Mouse (Mus musculus) erythroblast, embryonic 14.5 days (primary cell): ENCODE measurements around the gene Sun2. TPM values are rescaled to one million over a fixed set of nuclear protein-coding genes. Genes with fewer than 3 reads are reported as not detected.

ENCODE experiments used
- H3K27me3 ChIP-seq: 2 replicates; pipeline ENCODE4 v1.6.1; 2012; ENCODE audit warnings: inconsistent platforms; ENCODE audit not compliant: control insufficient read depth
- H3K36me3 ChIP-seq: 2 replicates; pipeline ENCODE4 v1.6.1; 2012; ENCODE audit warnings: mild to moderate bottlenecking, inconsistent platforms; ENCODE audit not compliant: control insufficient read depth
- H3K4me1 ChIP-seq: 2 replicates; pipeline ENCODE4 v1.6.1; 2012; ENCODE audit warnings: inconsistent platforms; ENCODE audit not compliant: control insufficient read depth
- H3K4me3 ChIP-seq: replicated peaks from 2 replicates; pipeline ENCODE3; 2012; ENCODE audit warnings: moderate library complexity, mild to moderate bottlenecking, inconsistent platforms
- H3K9me3 ChIP-seq: 2 replicates; pipeline ENCODE4 v1.6.1; 2012; ENCODE audit warnings: low read length, inconsistent platforms, mixed read lengths; ENCODE audit not compliant: control insufficient read depth
- GATA1 ChIP-seq: IDR thresholded peaks from 2 replicates; pipeline ENCODE4 v1.6.1; 2012; ENCODE audit warnings: low read length, inconsistent platforms, mixed read lengths
- TAL1 ChIP-seq: IDR thresholded peaks from 3 replicates; pipeline ENCODE4 v1.6.1; 2012; ENCODE audit warnings: low read length, inconsistent platforms, mixed read lengths
- polyA plus RNA-seq: library from polyadenylated mRNA; stranded (reverse); fragments of >175 nt; gene quantifications from 2 replicates; pipeline ENCODE4 v1.2.3, GENCODE M21; 2012

Sun2 gene
- polyA plus RNA-seq, 1 experiment = 4.2 TPM

GRCm38 (mm10) chr15:79770629-79771240 lies 28.4 kb upstream of the Sun2 start:
- Histone ChIP-seq H3K27me3 (peaks cover 6% of the 10 kb centered on the region), H3K9me3 (no peaks in the 10 kb centered on the region), H3K4me1 (peaks cover 22% of the 10 kb centered on the region), H3K4me3 (no peak overlapping the region), H3K36me3 (no peaks in the 10 kb centered on the region)
- TF ChIP-seq TAL1 = no peak
- no peak for TF ChIP-seq GATA1

DNA sequence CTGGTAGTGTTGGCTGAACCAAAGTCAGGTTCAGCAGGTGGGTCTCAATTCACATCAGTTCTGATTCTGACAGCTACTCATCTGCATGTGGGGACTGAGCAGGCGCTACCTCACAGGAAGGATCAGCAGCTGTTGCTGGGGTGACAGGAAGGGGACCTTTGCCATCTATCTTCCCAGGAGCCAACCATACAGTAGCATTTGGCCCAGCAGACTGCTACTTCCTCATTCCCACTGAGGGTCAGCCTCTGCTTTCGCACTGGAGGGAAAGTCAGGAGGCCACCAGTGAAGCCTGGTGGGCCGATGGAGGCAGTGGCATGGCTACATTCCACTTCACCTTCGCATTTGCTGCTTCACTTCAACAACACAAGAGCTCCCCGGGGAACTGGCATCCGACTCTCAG lies 26.0 kb upstream of the Sun2 start:
- no peaks in the 10 kb centered on the region; the same call in 1 of the 2 replicates for H3K36me3 ChIP-seq

DNA sequence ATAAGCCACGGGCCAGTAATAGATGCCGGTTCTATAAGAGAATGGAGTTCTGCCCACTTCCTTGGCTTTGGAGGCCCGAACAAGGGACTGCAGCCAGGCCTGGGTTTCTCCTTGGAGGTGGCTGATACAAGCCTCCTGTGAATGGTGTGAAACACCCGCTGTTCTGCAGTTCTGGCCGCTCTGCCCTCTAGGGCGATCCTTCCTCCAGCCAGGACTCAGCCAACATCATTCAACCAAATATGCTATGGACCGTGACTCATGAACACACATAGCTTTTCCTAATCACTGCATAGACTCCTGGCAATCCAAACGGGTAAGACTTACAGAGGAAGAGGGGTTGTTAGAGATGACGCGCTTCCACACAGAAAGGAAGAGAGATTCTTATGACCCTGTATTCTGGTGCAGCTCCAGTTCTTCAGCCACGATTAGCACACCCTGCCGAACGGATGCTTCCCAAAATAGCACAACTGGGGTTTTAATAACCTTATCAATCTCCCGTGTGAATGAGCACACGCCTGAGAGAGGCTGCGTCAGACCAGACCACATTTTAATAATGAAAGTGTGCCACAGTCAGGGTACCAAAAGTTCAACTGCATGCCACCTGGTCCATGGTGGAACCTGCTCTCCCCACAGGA lies 25.1 kb upstream of the Sun2 start:
- no peaks in the 10 kb centered on the region; the same call in 1 of the 2 replicates for H3K36me3 ChIP-seq
- H3K4me1 ChIP-seq = no peaks in the 10 kb centered on the region
- H3K27me3 ChIP-seq = no peaks in the 10 kb centered on the region; the same call in 1 of the 2 replicates

More for the DNA sequence above, 26.0 kb upstream of the Sun2 start:
- Histone ChIP-seq H3K9me3 (no peaks in the 10 kb centered on the region), H3K27me3 (no peaks in the 10 kb centered on the region; the same call in 1 of the 2 replicates), H3K4me3 (no peak overlapping the region), H3K4me1 (peaks cover under 1% of the 10 kb centered on the region)
- TF ChIP-seq GATA1 = no peak
- TF ChIP-seq TAL1 = no peak

GRCm38 (mm10) chr15:79766586-79767071 lies 24.3 kb upstream of the Sun2 start:
- Histone ChIP-seq H3K27me3 (no peaks in the 10 kb centered on the region; the same call in 1 of the 2 replicates), H3K4me3 (no peak overlapping the region), H3K4me1 (no peaks in the 10 kb centered on the region), H3K36me3 (no peaks in the 10 kb centered on the region; the same call in 1 of the 2 replicates), H3K9me3 (no peaks in the 10 kb centered on the region)
- TF ChIP-seq TAL1 (no peak), GATA1 (no peak)

More for the DNA sequence above, 25.1 kb upstream of the Sun2 start:
- TF ChIP-seq GATA1 (no peak), TAL1 (no peak)
- no peak overlapping the region for H3K4me3 ChIP-seq
- H3K9me3 ChIP-seq = no peaks in the 10 kb centered on the region

DNA sequence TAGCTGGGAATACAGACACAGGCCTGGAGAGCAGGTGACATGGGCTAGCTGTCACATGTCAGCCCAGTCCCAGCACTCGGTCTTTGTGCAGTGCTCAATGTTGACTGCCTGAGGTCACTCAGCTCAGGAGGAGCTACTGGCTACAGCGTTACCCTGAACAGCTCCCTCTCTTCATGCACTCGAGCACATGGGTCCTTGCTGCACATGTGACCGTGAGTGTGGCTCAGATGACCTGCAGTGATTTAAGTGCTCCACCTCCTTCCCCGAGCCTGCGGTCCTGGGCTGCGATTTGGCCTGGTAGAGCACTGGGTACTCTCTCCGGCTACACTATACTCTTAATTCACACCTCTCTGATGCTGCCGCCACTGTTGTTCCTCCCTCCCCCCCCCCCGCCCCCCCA lies 23.8 kb upstream of the Sun2 start:
- Histone ChIP-seq H3K9me3 (no peaks in the 10 kb centered on the region), H3K36me3 (no peaks in the 10 kb centered on the region; the same call in 1 of the 2 replicates), H3K27me3 (no peaks in the 10 kb centered on the region; the same call in 1 of the 2 replicates), H3K4me3 (no peak overlapping the region), H3K4me1 (no peaks in the 10 kb centered on the region)
- TF ChIP-seq GATA1 = no peak
- no peak for TF ChIP-seq TAL1

- Histone ChIP-seq H3K27me3 (no peaks in the 10 kb centered on the region; the same call in 1 of the 2 replicates), H3K4me1 (no peaks in the 10 kb centered on the region), H3K36me3 (no peaks in the 10 kb centered on the region; the same call in 1 of the 2 replicates), H3K4me3 (no peak overlapping the region), H3K9me3 (no peaks in the 10 kb centered on the region)
- TF ChIP-seq TAL1 = no peak
- TF ChIP-seq GATA1 = no peak
Observed at GRCm38 (mm10) chr15:79765361-79765760, 23.0 kb upstream of the Sun2 start.

- no peaks in the 10 kb centered on the region; the same call in 1 of the 2 replicates for H3K27me3 ChIP-seq
- H3K4me1 ChIP-seq = no peaks in the 10 kb centered on the region
- TF ChIP-seq GATA1 = no peak
- TF ChIP-seq TAL1 = no peak
- no peaks in the 10 kb centered on the region for H3K9me3 ChIP-seq
- H3K4me3 ChIP-seq = no peak overlapping the region
- H3K36me3 ChIP-seq = no peaks in the 10 kb centered on the region; the same call in 1 of the 2 replicates
Observed at GRCm38 (mm10) chr15:79764539-79765267, 22.4 kb upstream of the Sun2 start.

DNA sequence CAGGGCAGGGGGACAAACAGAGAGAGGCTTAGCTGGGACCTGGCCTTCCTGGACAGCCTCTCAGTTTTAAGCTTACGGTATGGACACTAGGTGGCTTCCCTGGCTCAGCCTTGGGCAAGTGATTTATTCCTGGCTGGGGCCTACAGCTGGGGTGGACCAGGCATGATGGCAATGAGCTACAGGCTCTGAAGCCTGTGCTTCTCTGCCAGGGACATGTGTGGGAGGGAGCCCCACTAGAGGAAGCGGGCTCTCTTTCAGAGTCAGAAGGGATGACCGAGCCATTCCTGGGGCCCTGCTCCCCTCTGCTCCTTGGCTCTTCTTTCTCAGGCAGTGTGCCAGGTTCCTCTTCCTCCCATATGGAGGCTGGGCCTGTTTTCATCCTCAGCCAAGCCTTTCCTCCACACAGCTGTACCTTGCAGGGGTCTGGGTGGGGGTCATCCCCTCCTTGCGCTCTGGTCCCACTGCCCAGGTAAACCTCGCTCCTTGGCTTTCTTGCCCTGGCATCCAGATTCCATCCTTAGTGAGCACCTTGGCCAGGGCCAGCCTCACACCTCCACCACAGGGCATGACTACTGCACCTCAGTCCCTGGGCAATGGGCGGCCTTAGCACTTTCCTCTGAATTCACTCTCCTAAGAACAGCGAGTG lies 21.4 kb upstream of the Sun2 start:
- no peak for TF ChIP-seq GATA1
- TF ChIP-seq TAL1 = no peak
- no peaks in the 10 kb centered on the region for H3K4me1 ChIP-seq
- no peak overlapping the region for H3K4me3 ChIP-seq
- no peaks in the 10 kb centered on the region for H3K9me3 ChIP-seq
- H3K36me3 ChIP-seq = no peaks in the 10 kb centered on the region; the same call in 1 of the 2 replicates
- no peaks in the 10 kb centered on the region; the same call in 1 of the 2 replicates for H3K27me3 ChIP-seq

DNA sequence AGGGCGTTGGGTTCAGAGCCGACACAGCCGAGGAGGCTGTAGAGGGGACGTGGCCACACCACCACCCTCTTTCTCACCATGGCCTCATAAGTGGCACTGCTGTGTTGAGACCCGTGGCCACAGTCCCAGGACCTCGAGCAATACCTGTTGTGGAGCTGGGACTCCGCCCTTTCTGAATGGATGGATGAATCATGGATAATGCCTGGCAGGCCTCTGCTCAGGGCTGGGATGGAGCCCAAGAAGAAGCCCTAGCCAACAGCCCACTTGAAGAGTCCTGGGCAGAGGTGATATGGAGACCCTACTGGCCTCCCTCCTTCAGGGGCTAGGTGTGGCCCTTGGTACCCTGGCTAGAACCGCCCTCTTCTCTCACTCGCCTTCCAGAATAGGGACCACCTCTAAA lies 20.7 kb upstream of the Sun2 start:
- no peak overlapping the region for H3K4me3 ChIP-seq
- no peaks in the 10 kb centered on the region for H3K27me3 ChIP-seq
- no peaks in the 10 kb centered on the region; the same call in 1 of the 2 replicates for H3K36me3 ChIP-seq
- no peaks in the 10 kb centered on the region for H3K9me3 ChIP-seq
- TF ChIP-seq TAL1 (no peak), GATA1 (no peak)
- no peaks in the 10 kb centered on the region for H3K4me1 ChIP-seq
